Mouse (Mus musculus) left cerebral cortex, postnatal 36 days (tissue): Measurements from ENCODE around the gene Susd1. TPM values are rescaled to one million over a fixed set of nuclear protein-coding genes. Genes with fewer than 3 reads are reported as not detected.

ENCODE experiments used
- DNase-seq, 2 experiments: peaks; one replicate each; pipeline ENCODE4 v3.0.0; 2021 to 2022; ENCODE audit warnings: low spot score in 2 of 2, mixed read lengths in 1 of 2
- intact Hi-C: fragments of 180-260 bp; cut with DNase I; formaldehyde crosslinking; loops from one replicate; pipeline ENCODE4 v1.15.1; 2025
- total RNA-seq, 2 experiments: library from RNA; stranded (reverse); gene quantifications; 2 replicates each; pipeline ENCODE4 v1.2.3; 2021

Gene Susd1
- total RNA-seq, 2 experiments from 2014 or later: 9.1 to 9.3 TPM

DNA sequence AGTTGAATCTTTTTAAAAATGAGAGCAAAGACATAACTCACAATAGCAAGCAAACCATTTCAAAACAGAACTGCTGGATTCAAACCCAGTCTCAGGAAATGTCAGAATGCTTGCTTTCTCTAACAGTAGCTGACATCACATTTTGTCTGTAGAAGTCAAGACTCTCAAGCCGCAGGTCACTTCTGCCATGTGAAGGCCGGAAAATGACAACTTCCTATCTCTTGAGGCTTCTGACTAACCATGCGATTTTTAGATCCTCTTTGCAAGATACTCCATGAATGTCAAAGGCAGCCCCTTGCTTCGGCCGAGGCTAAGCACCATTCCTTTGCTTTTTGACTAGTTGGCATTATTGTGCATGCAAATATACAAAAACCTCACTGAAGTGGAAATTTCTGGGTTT is 172.8 kb downstream of the Susd1 start:
- DNase-seq: no peak
- intact Hi-C loops: no loop called here

- DNase-seq: no peak
- intact Hi-C loops: no loop called here
Observed at GRCm38 (mm10) chr4:59265182-59265581, 173.3 kb downstream of the Susd1 start.

Other genes with a start within 250 kb of the Susd1 start
- 10 to 100 TPM; 88.1 to 88.4 TPM for gene Ugcg, start 249.4 kb downstream of the Susd1 start, total RNA-seq
- gene Ptbp3, start 110.7 kb upstream of the Susd1 start, total RNA-seq: 10 to 100 TPM; 25.8 to 30.1 TPM
- gene Hsdl2, start 142.9 kb upstream of the Susd1 start, total RNA-seq: 10 to 100 TPM; 24.4 to 26.2 TPM
- gene E130308A19Rik, start 187.6 kb upstream of the Susd1 start, total RNA-seq: 10 to 100 TPM; 10.2 to 15.0 TPM